Mouse (Mus musculus) G1E-ER4 (cell line): Measurements from ENCODE around the gene Prss44. TPM values are rescaled to one million over a fixed set of nuclear protein-coding genes. Genes with fewer than 3 reads are reported as not detected.

ENCODE experiments used
- GATA1 ChIP-seq: IDR thresholded peaks from one replicate; pipeline ENCODE4 v1.8.0; 2012; ENCODE audit warnings: low read length, inconsistent platforms
- polyA plus RNA-seq: library from polyadenylated mRNA; stranded (reverse); fragments of >175 nt; gene quantifications from 2 replicates; pipeline ENCODE4 v1.2.3, GENCODE M21; 2012

The Prss44 gene
- polyA plus RNA-seq = not detected in 2 replicates

DNA sequence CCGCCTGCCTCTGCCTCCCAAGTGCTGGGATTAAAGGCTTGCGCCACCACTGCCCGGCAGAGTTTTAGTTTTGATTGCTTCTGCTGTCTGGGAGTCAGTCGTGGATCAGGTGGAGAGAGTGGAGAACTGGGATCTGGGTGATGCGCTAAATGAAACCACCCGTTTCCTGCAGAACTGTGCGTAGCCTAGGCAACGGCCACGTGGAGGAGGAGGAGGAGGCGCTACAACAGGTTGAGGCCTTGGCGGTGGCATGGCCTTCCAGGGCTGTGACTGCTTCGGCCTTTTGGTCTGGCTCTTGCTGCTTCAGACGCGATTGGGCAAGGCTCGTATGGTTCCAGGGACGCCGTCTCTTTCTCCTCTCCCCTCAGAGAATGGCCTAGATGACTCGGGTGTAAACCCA, at the start of gene Prss44:
Gene Prss44 (plus strand): TSS at position 206 of the 400 bp plus-strand sequence.
- TF ChIP-seq GATA1 = no peak

DNA sequence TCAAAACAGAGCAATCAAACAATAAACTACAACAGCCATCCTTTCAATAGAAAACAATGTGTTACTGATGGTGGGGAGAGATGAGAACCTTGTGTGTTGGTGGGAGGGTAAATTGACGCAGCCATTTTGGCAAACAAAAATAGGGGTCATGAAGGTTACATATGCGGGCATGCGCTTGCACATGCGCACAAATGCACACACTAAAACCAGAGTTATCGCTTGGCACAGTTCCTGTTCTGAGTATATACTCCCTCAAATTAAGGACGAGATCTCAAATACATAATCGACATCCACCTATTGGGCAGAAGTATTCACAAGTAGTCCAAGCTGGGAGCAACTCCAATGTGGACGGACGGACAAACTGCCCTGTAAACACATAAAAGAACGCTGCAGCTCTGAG, 41.5 kb upstream of the Prss44 start:
- no peak for TF ChIP-seq GATA1

DNA sequence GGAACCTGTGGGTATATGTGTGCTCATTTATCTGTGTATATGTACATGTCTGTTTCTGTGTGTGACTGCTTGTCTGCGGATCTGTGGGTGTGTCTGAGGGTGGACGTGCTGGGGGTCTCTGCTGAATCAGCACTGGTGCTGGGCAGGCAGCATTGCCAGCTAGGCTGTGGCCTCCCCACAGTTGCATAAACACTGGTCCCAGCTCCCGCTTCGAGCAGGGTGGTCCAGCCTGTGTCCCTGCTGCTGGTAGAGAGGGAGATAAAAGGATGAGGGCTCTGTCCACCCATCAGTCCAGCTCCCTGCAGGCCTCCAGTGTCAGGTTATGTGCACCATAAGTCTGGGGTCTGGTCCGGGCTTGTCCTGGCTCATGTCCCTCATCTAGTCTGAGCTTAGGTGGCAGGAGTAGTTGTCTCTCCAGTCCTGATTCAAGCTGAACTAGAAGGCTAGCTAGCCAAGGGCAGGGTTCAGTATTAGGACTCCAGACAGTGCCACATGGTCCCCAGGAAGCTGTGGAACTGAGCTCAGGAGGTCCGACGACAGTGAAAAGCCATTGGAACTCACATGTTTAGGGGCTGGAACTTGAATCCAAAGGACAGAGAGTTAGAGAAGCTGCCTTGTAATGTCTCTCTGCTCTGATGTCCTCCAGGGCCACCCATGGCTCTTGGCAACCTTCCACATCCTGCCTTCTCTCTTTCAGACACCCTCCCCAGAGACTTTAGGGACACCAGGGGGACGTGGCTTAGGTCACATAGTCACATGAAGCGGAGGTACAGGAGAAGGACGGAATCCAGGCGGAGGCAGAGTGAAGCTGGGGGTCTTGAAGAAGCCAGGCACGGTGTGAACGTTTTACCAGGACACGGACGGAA, 39.2 kb upstream of the Prss44 start:
- no peak for TF ChIP-seq GATA1

DNA sequence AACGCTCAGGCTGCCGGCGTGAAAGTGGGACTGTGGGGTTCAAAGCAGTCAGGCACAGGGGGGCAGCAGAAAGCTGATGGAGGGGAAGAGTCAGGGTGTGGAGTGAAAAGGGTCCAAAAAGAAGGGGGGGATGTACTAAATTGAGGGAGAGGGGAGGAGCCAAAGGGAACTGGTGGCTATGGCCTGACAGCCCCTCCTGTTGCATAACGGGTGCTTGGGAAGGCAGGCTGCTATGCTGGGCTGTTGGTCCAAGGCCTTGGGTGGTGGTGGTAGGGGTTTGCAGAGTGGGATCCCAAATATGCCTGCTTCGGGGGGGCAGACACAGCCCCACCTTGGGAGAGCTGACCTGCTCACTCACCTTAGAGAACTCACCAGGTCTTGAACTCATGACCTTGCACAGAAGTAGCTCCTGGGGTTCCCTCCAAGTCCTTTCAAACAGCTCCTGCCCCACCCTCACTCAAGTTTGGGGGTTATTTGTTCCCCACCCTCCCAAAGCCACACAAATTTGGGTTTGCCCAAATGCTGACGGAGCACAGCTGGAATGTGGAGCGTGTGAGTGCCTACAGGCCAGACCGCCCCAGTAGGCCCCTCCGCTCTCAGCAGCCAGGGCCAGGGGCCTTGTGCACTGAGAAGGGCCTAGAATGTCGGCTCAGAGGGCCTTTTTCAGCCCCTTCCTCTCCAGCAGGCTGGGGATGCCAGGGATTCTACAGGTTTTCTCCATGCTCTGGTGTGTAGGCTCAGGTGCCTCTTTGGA, 38.3 kb upstream of the Prss44 start:
- TF ChIP-seq GATA1 = no peak

DNA sequence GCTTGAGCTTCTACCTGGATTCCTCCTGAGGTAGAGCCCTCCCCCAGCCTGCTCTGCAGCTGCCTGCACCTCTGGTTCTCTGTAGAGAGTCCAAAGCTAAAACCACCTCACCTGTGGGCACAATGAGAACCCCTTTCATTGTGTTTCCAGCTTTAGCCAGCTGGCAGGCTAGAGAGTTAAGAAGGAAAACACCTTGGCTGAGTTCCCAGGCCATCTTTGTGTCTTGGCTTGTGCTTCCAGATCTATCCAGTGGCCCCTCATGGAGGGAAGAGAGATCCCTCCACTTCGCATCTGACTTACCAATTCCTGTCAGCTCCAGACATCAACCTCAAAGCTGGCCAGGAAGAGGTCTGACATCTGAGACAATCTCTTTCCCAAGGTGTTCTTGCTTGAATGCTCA, 35.7 kb upstream of the Prss44 start:
- TF ChIP-seq GATA1 = no peak

DNA sequence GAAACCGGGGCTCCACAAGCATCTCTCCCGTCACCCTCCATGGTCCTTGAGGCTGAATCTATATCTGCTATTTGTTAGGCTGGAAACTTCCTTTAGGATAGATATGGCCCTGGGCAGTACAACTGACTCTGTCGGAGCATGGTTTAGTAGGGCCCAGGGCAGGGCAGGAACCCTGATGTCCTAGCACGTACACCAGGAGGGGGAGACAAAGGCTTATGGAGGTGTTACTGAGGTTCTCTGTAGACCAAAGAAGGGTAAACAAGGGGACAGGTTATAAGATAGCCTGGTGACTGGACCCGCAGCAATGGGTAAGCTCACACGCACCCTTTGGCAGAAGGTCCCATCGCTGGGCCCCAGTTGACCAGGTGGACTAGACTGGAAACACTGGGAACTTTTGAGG, 35.2 kb upstream of the Prss44 start:
- no peak for TF ChIP-seq GATA1

DNA sequence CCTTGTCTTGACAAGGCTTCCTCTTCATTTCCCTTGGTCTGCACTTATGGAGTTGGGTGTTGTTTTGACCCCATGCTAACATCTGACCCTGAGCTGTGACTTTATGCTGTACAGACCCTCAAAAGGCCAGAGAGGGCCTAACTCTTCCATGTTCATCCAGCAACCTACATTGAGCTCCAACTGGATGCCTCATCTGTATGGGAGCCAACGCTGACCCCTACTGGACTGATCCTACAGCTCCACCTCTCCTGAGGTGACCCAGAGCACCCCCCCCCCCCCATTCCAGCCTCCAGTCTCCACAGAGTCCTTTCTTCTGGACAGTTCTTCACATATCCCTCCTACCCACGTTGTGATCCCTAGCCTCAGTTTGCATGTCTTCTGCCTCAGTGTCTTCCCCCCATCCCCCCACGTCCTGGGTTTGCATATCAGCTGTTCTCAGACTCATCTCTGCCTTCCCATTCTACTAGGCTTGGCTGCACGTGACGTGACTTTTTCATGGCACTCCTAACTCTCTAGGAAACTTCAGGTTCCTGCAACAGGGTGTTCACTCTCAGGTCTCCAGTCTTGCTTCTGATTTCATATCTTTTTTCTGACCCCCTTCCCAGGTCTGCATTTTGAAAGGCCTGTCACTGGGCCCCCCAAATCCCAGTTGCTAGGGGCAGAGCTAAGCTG, 34.4 kb upstream of the Prss44 start:
- TF ChIP-seq GATA1 = no peak

DNA sequence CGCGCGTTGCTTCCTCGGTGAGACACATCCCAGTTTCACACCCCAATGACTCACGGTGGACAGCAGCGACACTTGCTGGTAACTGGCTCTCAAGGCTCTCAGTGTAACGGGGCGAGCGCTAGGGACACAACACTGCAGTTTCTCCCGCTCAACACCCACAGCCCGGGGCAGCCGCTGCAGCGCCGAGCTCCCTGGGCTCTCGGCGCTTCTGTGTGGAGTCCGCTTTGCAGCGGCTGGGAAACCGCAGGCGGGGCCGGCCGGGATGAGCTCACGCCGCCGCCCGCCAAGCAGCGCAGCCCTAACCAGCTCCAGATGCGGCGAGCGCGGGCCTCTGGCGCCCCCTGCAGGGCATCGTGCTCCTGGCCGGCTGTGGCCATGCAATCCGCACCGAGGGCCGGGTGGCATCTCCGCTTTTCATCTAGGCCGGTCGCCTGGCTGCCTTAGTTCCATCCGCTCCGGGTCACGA, 32.5 kb upstream of the Prss44 start:
- no peak for TF ChIP-seq GATA1

DNA sequence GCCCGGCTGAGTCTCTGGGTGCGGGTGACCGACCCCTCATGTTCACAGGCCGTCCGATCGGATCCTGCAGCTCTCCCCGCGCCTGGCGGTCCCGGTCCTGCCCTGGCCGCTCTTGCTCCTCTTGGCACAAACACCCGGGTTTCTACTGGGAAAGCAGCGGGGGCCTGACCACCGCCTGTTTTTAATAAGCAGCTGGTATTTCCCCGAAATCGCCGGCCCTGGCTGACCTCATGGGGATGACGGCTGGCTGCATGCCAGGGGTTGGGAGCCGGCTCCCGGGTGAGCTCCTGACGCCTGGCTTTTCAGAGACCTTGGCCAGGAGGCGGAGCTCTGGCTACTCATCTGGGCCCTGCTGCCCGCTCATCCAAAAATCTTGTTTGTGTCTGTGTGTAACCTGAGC, 32.1 kb upstream of the Prss44 start:
- TF ChIP-seq GATA1 = no peak

DNA sequence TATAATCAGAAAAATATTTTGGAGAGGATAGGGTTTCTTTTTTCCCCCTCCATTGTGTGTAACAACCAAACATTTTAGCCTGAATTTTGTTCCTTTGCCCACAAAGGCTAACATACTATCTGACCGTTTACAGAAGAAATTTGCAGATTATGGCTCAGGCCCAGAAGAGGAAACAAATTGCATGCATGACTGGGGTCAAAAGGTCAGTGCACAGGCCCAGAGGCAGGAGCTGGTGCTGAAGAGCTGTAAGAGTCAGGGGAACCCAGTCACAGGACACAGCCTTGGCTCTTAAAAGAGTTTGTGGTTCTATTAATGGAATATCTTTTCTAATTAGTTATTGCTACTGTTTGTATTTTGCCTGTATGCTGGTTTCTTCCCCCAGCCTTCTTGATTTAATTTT, 30.2 kb upstream of the Prss44 start:
- no peak for TF ChIP-seq GATA1

DNA sequence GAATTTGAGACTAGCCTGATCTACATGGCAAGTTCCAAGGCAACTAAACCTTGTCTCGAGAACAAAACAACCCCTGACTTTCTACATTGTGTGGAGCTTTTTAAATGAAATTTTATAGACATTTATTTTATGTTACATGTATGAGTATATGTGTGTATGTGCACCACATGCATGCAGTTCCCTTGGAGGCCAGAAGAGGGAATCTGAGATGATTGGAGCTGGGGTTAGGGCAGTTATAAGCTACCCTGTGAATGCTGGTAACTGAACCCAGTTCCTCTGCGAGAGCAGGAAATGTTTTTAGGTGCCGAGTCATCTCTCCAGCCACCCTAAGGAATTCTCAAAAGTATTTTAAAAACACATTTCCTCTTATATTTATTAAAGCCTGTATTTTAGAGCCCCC, 25.6 kb upstream of the Prss44 start:
- TF ChIP-seq GATA1 = no peak

DNA sequence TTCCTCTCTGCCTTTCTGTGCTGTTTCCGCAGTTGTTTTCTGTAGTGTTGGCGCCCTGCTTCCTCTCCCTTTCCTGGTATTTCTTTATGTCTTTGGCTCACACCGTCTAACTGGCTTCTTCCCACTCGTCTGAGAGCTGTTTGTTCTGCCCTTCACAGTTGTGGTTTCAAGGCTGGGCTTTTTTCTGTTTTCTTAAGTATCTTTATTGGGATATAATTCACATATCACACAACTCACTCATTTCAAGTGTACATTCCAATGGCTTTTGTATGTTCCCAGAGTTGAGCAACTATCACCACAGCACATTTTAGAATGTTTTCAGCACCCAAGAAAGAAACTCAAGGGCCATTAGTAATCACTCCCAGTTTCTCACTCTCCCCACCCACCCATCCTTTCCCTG, 23.3 kb upstream of the Prss44 start:
- TF ChIP-seq GATA1 = no peak

DNA sequence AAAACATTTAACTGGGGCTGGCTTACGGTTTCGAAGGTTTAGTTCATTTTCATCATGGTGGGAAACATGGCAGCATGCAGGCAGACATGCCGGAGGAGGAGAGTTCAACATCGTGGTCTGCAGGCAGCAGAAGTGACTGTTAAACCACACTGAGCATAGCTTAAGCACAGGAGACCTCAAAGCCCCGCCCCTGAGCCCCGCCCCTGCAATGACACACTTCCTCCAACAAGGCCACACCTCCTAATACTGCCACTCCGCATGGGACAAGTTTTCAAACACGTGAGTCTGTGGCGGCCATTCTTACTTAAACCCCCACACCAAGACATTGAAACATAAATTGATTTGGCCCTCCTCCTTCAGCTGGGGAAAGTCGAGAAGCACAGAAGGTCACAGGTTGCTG, 16.8 kb upstream of the Prss44 start:
- no peak for TF ChIP-seq GATA1

DNA sequence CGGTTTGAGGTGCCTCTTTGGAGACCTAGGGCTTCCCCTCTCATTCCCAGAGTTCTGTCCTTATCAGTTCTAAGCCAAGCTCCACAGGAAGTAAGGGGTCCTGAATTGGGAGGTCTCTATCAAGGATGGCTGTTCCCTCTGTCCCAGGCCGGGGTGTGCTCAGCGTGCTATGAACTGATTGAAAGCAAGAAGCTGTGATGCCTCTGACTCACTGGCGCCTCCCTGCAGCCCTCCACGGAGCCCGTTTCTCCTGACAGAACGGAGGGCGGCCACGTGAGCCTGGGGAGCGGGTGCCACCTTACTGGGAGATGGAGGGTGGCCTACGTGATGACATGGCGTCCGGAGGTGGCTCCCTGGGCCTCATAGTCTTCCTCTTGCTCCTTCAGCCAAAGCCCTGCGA, 15.9 kb upstream of the Prss44 start, which contains the start of gene Prss42:
Gene Prss42 (plus strand): TSS at position 301 of the 400 bp plus-strand sequence.
- no peak for TF ChIP-seq GATA1

DNA sequence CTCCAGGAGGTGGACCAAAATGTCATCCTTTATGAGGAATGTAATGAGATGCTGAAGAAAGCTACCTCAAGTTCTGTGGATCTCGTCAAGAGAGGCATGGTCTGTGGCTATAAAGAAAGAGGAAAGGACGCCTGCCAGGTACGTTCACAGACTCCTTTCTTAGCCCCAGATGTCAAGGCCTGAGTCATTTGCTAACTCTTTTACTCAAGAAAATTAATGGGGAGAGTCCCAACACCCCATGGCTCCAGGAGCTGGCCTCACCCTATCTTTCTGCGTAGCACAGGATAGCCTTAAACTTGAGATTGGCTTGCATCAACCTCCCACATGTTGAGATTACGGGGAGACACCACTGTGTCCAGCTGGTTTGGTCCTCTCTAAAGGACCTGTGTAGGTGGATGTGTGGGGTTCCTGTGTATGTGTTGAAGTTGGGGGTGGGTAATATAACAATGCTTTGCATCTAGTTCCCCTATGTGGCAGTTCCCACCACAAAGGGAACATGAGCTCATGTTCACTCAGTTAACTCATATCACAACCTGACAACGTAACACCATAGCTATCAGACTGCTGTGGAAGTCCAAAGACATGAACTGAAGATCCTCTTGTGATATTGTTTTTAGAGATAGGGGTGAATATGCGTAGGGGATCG, 12.8 kb upstream of the Prss44 start:
- no peak for TF ChIP-seq GATA1
